Mouse (Mus musculus) heart, postnatal 0 days (tissue): ENCODE measurements around the gene 1810062G17Rik. TPM values are rescaled to one million over a fixed set of nuclear protein-coding genes. Genes with fewer than 3 reads are reported as not detected.

ENCODE experiments used
- ATAC-seq: fragments of 200-750 bp; cut with Nextera tagmentation; 2 replicates; pipeline ENCODE4 v1.8.0; 2017; ENCODE audit warnings: low read depth, moderate number of reproducible peaks, moderate library complexity; ENCODE audit not compliant: insufficient read depth
- DNase-seq: peaks from one replicate; pipeline ENCODE4 v3.0.0-alpha.2; 2016; ENCODE audit warnings: low spot score
- H3K27ac ChIP-seq: fragments of 300-500 bp; sonication (generic); 2 replicates; pipeline ENCODE4 v1.5.1; 2014; ENCODE audit warnings: low read depth, mild to moderate bottlenecking
- H3K27me3 ChIP-seq: fragments of 300-500 bp; sonication (generic); 2 replicates; pipeline ENCODE4 v1.6.1; 2014; ENCODE audit warnings: low read length, mixed read lengths; ENCODE audit not compliant: control insufficient read depth, insufficient read depth
- H3K36me3 ChIP-seq: fragments of 300-500 bp; sonication (generic); replicated peaks from 2 replicates; pipeline ENCODE4 v1.6.1; 2014; ENCODE audit warnings: low read length, mixed read lengths; ENCODE audit not compliant: control insufficient read depth, insufficient read depth
- H3K4me1 ChIP-seq: fragments of 300-500 bp; sonication (generic); 2 replicates; pipeline ENCODE4 v1.6.1; 2014; ENCODE audit warnings: antibody characterized with exemption; ENCODE audit not compliant: control insufficient read depth, insufficient read depth
- H3K4me2 ChIP-seq: fragments of 300-500 bp; sonication (generic); 2 replicates; pipeline ENCODE4 v1.6.1; 2014; ENCODE audit warnings: low read depth, mild to moderate bottlenecking, low read length, moderate library complexity
- H3K4me3 ChIP-seq: fragments of 300-500 bp; sonication (generic); 2 replicates; pipeline ENCODE4 v1.5.1; 2014; ENCODE audit warnings: low read depth, low read length
- H3K9ac ChIP-seq: fragments of 300-500 bp; sonication (generic); replicated peaks from 2 replicates; pipeline ENCODE4 v1.6.1; 2014; ENCODE audit warnings: low read depth, low read length, mixed read lengths
- H3K9me3 ChIP-seq: fragments of 300-500 bp; sonication (generic); replicated peaks from 2 replicates; pipeline ENCODE4 v1.6.1; 2016; ENCODE audit warnings: low read length; ENCODE audit not compliant: control insufficient read depth
- CTCF ChIP-seq: IDR thresholded peaks from 2 replicates; pipeline ENCODE4 v1.5.1; 2016; ENCODE audit warnings: antibody characterized with exemption, control low read depth, low read depth
- EP300 ChIP-seq: IDR thresholded peaks from 2 replicates; pipeline ENCODE4 v1.6.1; 2016; ENCODE audit warnings: antibody characterized with exemption, low read depth
- WGBS: fragments of 180-500 bp; shearing (Covaris S2); extraction: QIAGEN DNeasy Blood & Tissue Kit; methylation state at CpG from one replicate; pipeline ENCODE4 v1.1.7; 2014; 5-methylcytosine and 5-hydroxymethylcytosine counted together
- polyA plus RNA-seq: library from polyadenylated mRNA; unstranded; fragments of >200 nt; fragmentation: Nextera tagmentation; extraction: Ambion mirVana; gene quantifications from 2 replicates; pipeline ENCODE4 v1.2.1, GENCODE M21; 2015
- total RNA-seq: library from RNA; depleted of rRNA; stranded (reverse); fragments of >200 nt; gene quantifications from 2 replicates; pipeline ENCODE4 v1.2.3, GENCODE M21; 2014; ENCODE audit warnings: low replicate concordance; rRNA removed

Gene 1810062G17Rik
- total RNA-seq (6.2 TPM in 1 of 2 replicates, not detected in the other), polyA plus RNA-seq (1.2 and 1.8 TPM in 2 replicates)

DNA sequence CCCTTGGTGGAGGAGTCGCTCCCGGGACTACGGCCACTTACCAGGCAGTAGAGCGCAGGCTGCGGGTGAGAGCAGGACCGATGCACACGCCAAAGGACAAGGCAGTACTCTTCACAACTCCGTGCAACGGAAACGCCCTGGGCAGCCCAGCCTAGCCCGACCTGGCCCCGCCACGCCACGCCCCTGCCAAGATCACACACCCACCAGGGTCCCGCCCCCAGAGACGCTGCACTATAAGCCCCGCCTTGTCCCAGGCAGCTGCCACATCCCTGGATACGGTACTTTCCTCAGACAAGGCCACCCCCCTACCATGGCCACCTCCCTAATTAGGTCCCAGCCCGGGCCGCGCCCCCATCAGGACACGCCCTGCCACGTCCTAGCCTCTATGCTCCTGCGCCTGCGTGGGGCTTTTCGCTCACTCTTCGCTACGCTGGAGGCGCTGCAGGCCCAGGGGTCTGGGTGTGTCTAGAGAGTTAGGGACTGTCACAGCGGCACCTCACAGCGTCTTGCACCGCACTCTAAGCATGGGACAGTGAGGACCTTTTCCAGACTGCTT is at the start of gene 1810062G17Rik, which contains the start of gene Anxa5:
TSS of gene 1810062G17Rik (plus strand) at position 406 of the 556 bp plus-strand sequence.
TSS of gene Anxa5 (minus strand) at position 363 of the 556 bp plus-strand sequence.
- TF ChIP-seq CTCF (peak; percentile 72), EP300 (no peak; the same call in 1 of the 2 replicates)
- Histone ChIP-seq H3K27ac (peak within 1 kb of the TSS; percentile 100), H3K36me3 (no peaks in the 10 kb centered on the region), H3K9me3 (no peaks in the 10 kb centered on the region), H3K27me3 (no peaks in the 10 kb centered on the region), H3K9ac (peak within 1 kb of the TSS; percentile 96), H3K4me1 (peaks cover 50% of the 10 kb centered on the region), H3K4me3 (peak within 1 kb of the TSS; percentile 97), H3K4me2 (peak within 1 kb of the TSS; percentile 91)
- under 1% methylated on average over 30 of the region's 32 CpGs for WGBS
- DNase-seq (peak; percentile 99), ATAC-seq (peak; percentile 98)

DNA sequence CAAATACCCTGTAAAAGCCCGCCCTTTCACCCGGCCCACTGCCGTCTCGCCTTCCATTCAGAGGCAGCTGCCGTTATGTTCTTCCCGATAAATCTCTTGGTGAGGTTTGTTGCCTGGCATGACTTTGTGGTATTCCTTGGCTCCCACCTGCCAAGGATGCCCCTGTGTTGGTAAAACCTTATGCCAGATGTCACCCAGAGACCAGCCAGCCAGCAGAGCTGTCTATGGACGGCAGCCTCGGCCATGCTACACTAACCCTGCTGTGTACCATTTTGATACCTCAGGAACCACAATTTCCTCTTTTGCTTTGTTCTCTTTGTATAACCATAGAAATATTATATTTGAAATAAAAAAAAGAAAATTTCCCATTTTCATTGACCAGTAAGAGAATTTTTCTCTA is 48.4 kb upstream of the 1810062G17Rik start:
- no peaks in the 10 kb centered on the region for H3K4me1 ChIP-seq
- TF ChIP-seq CTCF = no peak
- TF ChIP-seq EP300 = no peak
- no peak overlapping the region for H3K9ac ChIP-seq
- no peaks in the 10 kb centered on the region for H3K27me3 ChIP-seq
- ATAC-seq (no peak), DNase-seq (no peak)
- H3K36me3 ChIP-seq = no peaks in the 10 kb centered on the region
- no peak overlapping the region for H3K27ac ChIP-seq
- no peaks in the 10 kb centered on the region for H3K9me3 ChIP-seq
- 89% methylated on average over 8 of the region's 8 CpGs for WGBS
- H3K4me3 ChIP-seq = no peak overlapping the region
- H3K4me2 ChIP-seq = no peak overlapping the region

DNA sequence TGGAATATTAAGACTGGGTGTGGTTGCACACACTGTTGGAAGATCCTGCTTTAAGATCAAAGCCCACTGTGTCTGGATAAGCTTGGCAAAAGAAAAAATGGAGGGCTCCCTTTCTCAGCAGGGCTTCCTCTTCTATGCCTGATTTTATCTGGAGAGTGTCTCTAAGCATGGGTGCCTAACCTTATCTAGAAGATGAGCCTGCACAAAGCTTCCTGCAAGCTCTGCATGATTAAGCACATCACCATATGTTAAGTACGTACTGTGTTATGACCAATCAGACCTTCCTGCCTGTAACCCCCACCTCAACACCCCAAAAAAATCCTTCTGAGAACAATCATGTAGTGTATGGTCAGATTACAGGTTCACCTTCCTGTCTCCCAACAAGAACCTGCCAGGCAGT is 45.4 kb upstream of the 1810062G17Rik start:
- no peaks in the 10 kb centered on the region for H3K4me1 ChIP-seq
- no peak overlapping the region for H3K4me2 ChIP-seq
- 83% methylated on average over 1 of the region's 1 CpGs for WGBS
- no peak overlapping the region for H3K9ac ChIP-seq
- no peaks in the 10 kb centered on the region for H3K9me3 ChIP-seq
- no peak overlapping the region for H3K27ac ChIP-seq
- ATAC-seq (no peak), DNase-seq (no peak)
- no peaks in the 10 kb centered on the region for H3K36me3 ChIP-seq
- TF ChIP-seq EP300 = no peak
- TF ChIP-seq CTCF = no peak
- H3K4me3 ChIP-seq = no peak overlapping the region
- H3K27me3 ChIP-seq = no peaks in the 10 kb centered on the region

DNA sequence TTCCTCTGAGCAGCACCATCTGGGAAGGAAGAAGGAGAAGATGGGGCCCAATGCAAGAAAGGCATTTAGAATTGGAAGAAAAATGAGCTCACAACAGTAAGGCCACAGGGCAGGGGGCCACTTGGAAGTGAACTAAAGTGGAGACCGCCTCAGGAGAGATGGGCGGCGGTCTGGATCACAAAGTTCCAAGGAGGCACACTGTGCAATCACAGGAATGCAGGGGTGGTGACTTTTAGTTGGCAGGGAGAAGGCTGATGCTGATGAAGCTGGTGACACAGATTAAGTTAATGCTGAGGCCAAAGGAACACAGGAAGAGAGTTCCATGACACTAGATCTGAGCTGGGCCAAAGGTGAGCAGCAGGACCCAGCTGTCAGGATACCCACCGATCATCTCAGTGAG is 35.5 kb upstream of the 1810062G17Rik start:
- peak; percentile 84 for ATAC-seq
- H3K36me3 ChIP-seq = no peaks in the 10 kb centered on the region
- peak overlapping the region; percentile 72 for H3K27ac ChIP-seq

DNA sequence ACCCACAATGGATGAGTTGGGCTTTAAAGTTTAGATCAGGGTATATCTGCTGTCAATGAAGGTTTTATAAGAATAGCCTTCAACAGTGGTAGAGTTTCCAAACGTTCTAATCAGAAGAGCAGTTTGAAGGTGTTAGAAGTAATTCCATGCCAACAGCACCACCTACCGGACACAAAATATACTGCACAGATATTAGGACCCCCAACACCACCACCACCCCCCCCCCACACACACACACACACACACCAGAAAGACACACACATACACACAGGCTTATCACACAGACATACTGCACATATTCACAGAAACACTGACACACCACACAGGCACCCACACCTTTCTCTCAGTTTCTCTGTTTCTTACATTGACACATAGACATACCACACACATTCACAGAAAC is 33.3 kb upstream of the 1810062G17Rik start:
- Histone ChIP-seq H3K9ac (no peak overlapping the region), H3K4me2 (no peak overlapping the region), H3K9me3 (no peaks in the 10 kb centered on the region), H3K27ac (no peak overlapping the region), H3K36me3 (peaks cover 3% of the 10 kb centered on the region; the same call in 1 of the 2 replicates), H3K4me3 (no peak overlapping the region), H3K4me1 (peaks cover 20% of the 10 kb centered on the region), H3K27me3 (no peaks in the 10 kb centered on the region)
- DNase-seq (peak; percentile 70), ATAC-seq (peak; percentile 27; the same call in 1 of the 2 replicates)
- TF ChIP-seq EP300 (no peak), CTCF (peak; percentile 75)
- WGBS = 0% methylated on average over 2 of the region's 2 CpGs

More for the DNA sequence above, 35.5 kb upstream of the 1810062G17Rik start:
- DNase-seq = peak; percentile 52
- WGBS = 35% methylated on average over 4 of the region's 4 CpGs
- Histone ChIP-seq H3K9me3 (no peaks in the 10 kb centered on the region), H3K4me3 (no peak overlapping the region), H3K4me2 (no peak overlapping the region), H3K9ac (no peak overlapping the region), H3K4me1 (peaks cover 14% of the 10 kb centered on the region), H3K27me3 (no peaks in the 10 kb centered on the region)
- no peak for TF ChIP-seq CTCF
- 0 out of 2 replicates have a peak, but pooled peaks have one; percentile 21 for TF ChIP-seq EP300
